Mouse (Mus musculus): ENCODE measurements around the gene Hjurp. TPM values are rescaled to one million over a fixed set of nuclear protein-coding genes. Genes with fewer than 3 reads are reported as not detected.

Gene Hjurp
- polyA plus RNA-seq (2015; fragmentation: Nextera tagmentation; extraction: Ambion mirVana) = 162 and 175 TPM in 2 replicates

GRCm38 (mm10) chr1:88277098-88277817 is at the start of gene Hjurp, which contains the start of gene Trpm8:
Gene Hjurp, minus strand, starts transcription at chr1:88277633.
Gene Trpm8, plus strand, starts transcription at chr1:88277661.
- H3K9me3 ChIP-seq (replicated peaks) = no peaks in the 10 kb centered on the region
- WGBS = under 1% methylated on average over 50 of the region's 50 CpGs
- no peaks in the 10 kb centered on the region for H3K27me3 ChIP-seq
- peak; percentile 98 for ATAC-seq (replicated peaks; ENCODE audit: low FRiP score)
- H3K27ac ChIP-seq = peak within 1 kb of the TSS; percentile 86
- peak within 1 kb of the TSS; percentile 50 for H3K4me3 ChIP-seq (replicated peaks)
- peaks cover 24% of the 10 kb centered on the region for H3K4me1 ChIP-seq
- peak within 1 kb of the TSS; percentile 60 for H3K4me2 ChIP-seq
- H3K9ac ChIP-seq = peak within 1 kb of the TSS; percentile 67
- H3K36me3 ChIP-seq = peaks cover 37% of the 10 kb centered on the region

GRCm38 (mm10) chr1:88323101-88323500 is 45.7 kb upstream of the Hjurp start:
- Histone ChIP-seq H3K4me3 (replicated peaks) (no peak overlapping the region), H3K9me3 (replicated peaks) (no peaks in the 10 kb centered on the region), H3K36me3 (no peaks in the 10 kb centered on the region), H3K4me1 (no peaks in the 10 kb centered on the region), H3K27ac (no peak overlapping the region), H3K27me3 (no peaks in the 10 kb centered on the region), H3K9ac (no peak overlapping the region), H3K4me2 (no peak overlapping the region)
- 82% methylated on average over 3 of the region's 3 CpGs for WGBS
- ATAC-seq (replicated peaks; ENCODE audit: low FRiP score) = no peak

- Histone ChIP-seq H3K4me3 (replicated peaks) (no peak overlapping the region), H3K27ac (no peak overlapping the region), H3K27me3 (no peaks in the 10 kb centered on the region), H3K4me1 (no peaks in the 10 kb centered on the region), H3K9ac (no peak overlapping the region), H3K4me2 (no peak overlapping the region), H3K36me3 (no peaks in the 10 kb centered on the region), H3K9me3 (replicated peaks) (no peaks in the 10 kb centered on the region)
- no peak for ATAC-seq (replicated peaks; ENCODE audit: low FRiP score)
Measured at GRCm38 (mm10) chr1:88322146-88322545, 44.7 kb upstream of the Hjurp start.

- Histone ChIP-seq H3K4me2 (no peak overlapping the region), H3K4me3 (replicated peaks) (no peak overlapping the region), H3K36me3 (no peaks in the 10 kb centered on the region), H3K27me3 (no peaks in the 10 kb centered on the region), H3K9me3 (replicated peaks) (no peaks in the 10 kb centered on the region), H3K4me1 (no peaks in the 10 kb centered on the region), H3K9ac (no peak overlapping the region), H3K27ac (no peak overlapping the region)
- ATAC-seq (replicated peaks; ENCODE audit: low FRiP score) = no peak
- 80% methylated on average over 7 of the region's 7 CpGs for WGBS
Measured at GRCm38 (mm10) chr1:88320821-88321395, 43.5 kb upstream of the Hjurp start.

GRCm38 (mm10) chr1:88318531-88319060 is 41.2 kb upstream of the Hjurp start:
- WGBS = 76% methylated on average over 6 of the region's 6 CpGs
- H3K27ac ChIP-seq = no peak overlapping the region

GRCm38 (mm10) chr1:88317279-88317678 is 39.8 kb upstream of the Hjurp start:
- Histone ChIP-seq H3K9me3 (replicated peaks) (no peaks in the 10 kb centered on the region), H3K4me1 (no peaks in the 10 kb centered on the region), H3K4me3 (replicated peaks) (no peak overlapping the region), H3K36me3 (no peaks in the 10 kb centered on the region), H3K27me3 (no peaks in the 10 kb centered on the region), H3K4me2 (no peak overlapping the region), H3K27ac (no peak overlapping the region), H3K9ac (no peak overlapping the region)
- WGBS = 73% methylated on average over 1 of the region's 1 CpGs
- no peak for ATAC-seq (replicated peaks; ENCODE audit: low FRiP score)

More at GRCm38 (mm10) chr1:88318531-88319060, 41.2 kb upstream of the Hjurp start:
- H3K9me3 ChIP-seq (replicated peaks) = no peaks in the 10 kb centered on the region
- H3K36me3 ChIP-seq = no peaks in the 10 kb centered on the region
- H3K4me1 ChIP-seq = no peaks in the 10 kb centered on the region
- ATAC-seq (replicated peaks; ENCODE audit: low FRiP score) = no peak
- H3K4me2 ChIP-seq = no peak overlapping the region
- H3K9ac ChIP-seq = no peak overlapping the region
- H3K4me3 ChIP-seq (replicated peaks) = no peak overlapping the region
- no peaks in the 10 kb centered on the region for H3K27me3 ChIP-seq

GRCm38 (mm10) chr1:88310349-88310748 is 32.9 kb upstream of the Hjurp start:
- no peak overlapping the region for H3K4me2 ChIP-seq
- H3K27ac ChIP-seq = no peak overlapping the region
- no peaks in the 10 kb centered on the region for H3K4me1 ChIP-seq
- no peak overlapping the region for H3K4me3 ChIP-seq (replicated peaks)
- H3K27me3 ChIP-seq = no peaks in the 10 kb centered on the region
- 65% methylated on average over 3 of the region's 3 CpGs for WGBS
- peaks cover 44% of the 10 kb centered on the region for H3K9me3 ChIP-seq (replicated peaks)
- no peak overlapping the region for H3K9ac ChIP-seq
- no peak for ATAC-seq (replicated peaks; ENCODE audit: low FRiP score)
- H3K36me3 ChIP-seq = no peaks in the 10 kb centered on the region

GRCm38 (mm10) chr1:88309905-88310304 is 32.5 kb upstream of the Hjurp start:
- WGBS = 53% methylated on average over 3 of the region's 3 CpGs
- no peak overlapping the region for H3K9ac ChIP-seq
- H3K27ac ChIP-seq = no peak overlapping the region
- H3K9me3 ChIP-seq (replicated peaks) = peaks cover 49% of the 10 kb centered on the region
- H3K36me3 ChIP-seq = no peaks in the 10 kb centered on the region
- no peaks in the 10 kb centered on the region for H3K4me1 ChIP-seq
- no peak overlapping the region for H3K4me2 ChIP-seq
- ATAC-seq (replicated peaks; ENCODE audit: low FRiP score) = peak; percentile 24; the same call in 1 of the 2 replicates
- H3K27me3 ChIP-seq = no peaks in the 10 kb centered on the region
- no peak overlapping the region for H3K4me3 ChIP-seq (replicated peaks)

GRCm38 (mm10) chr1:88309020-88309419 is 31.6 kb upstream of the Hjurp start:
- no peaks in the 10 kb centered on the region for H3K36me3 ChIP-seq
- no peak overlapping the region for H3K9ac ChIP-seq
- no peak overlapping the region for H3K4me3 ChIP-seq (replicated peaks)
- H3K4me2 ChIP-seq = no peak overlapping the region
- H3K27me3 ChIP-seq = no peaks in the 10 kb centered on the region
- no peak overlapping the region for H3K27ac ChIP-seq
- 50% methylated on average over 2 of the region's 2 CpGs for WGBS
- peaks cover 56% of the 10 kb centered on the region for H3K9me3 ChIP-seq (replicated peaks)
- no peak for ATAC-seq (replicated peaks; ENCODE audit: low FRiP score)
- H3K4me1 ChIP-seq = no peaks in the 10 kb centered on the region

GRCm38 (mm10) chr1:88307180-88307579 is 29.7 kb upstream of the Hjurp start:
- H3K4me3 ChIP-seq (replicated peaks) = no peak overlapping the region
- no peak overlapping the region for H3K27ac ChIP-seq
- H3K36me3 ChIP-seq = no peaks in the 10 kb centered on the region
- H3K27me3 ChIP-seq = no peaks in the 10 kb centered on the region
- WGBS = 66% methylated on average over 12 of the region's 12 CpGs
- peaks cover 70% of the 10 kb centered on the region for H3K9me3 ChIP-seq (replicated peaks)
- no peaks in the 10 kb centered on the region for H3K4me1 ChIP-seq
- no peak overlapping the region for H3K4me2 ChIP-seq
- ATAC-seq (replicated peaks; ENCODE audit: low FRiP score) = no peak
- H3K9ac ChIP-seq = no peak overlapping the region

GRCm38 (mm10) chr1:88306543-88306942 is 29.1 kb upstream of the Hjurp start:
- H3K27me3 ChIP-seq = no peaks in the 10 kb centered on the region
- no peaks in the 10 kb centered on the region for H3K36me3 ChIP-seq
- no peak overlapping the region for H3K9ac ChIP-seq
- ATAC-seq (replicated peaks; ENCODE audit: low FRiP score) = no peak
- H3K4me3 ChIP-seq (replicated peaks) = no peak overlapping the region
- no peak overlapping the region for H3K4me2 ChIP-seq
- 55% methylated on average over 1 of the region's 1 CpGs for WGBS
- H3K27ac ChIP-seq = no peak overlapping the region
- H3K9me3 ChIP-seq (replicated peaks) = peaks cover 76% of the 10 kb centered on the region
- no peaks in the 10 kb centered on the region for H3K4me1 ChIP-seq

- Histone ChIP-seq H3K4me3 (replicated peaks) (no peak overlapping the region), H3K9ac (no peak overlapping the region), H3K27me3 (no peaks in the 10 kb centered on the region), H3K27ac (no peak overlapping the region), H3K9me3 (replicated peaks) (peaks cover 85% of the 10 kb centered on the region), H3K36me3 (no peaks in the 10 kb centered on the region), H3K4me2 (no peak overlapping the region), H3K4me1 (no peaks in the 10 kb centered on the region)
- 48% methylated on average over 6 of the region's 6 CpGs for WGBS
- no peak for ATAC-seq (replicated peaks; ENCODE audit: low FRiP score)
Measured at GRCm38 (mm10) chr1:88305018-88305795, 27.8 kb upstream of the Hjurp start.

Data from kidney, embryonic 15.5 days (tissue).